Mouse (Mus musculus) ES-Bruce4 (cell line): ENCODE results near the gene Acsbg2.

Experiments
- CTCF ChIP-seq: IDR thresholded peaks from one replicate; pipeline ENCODE4 v1.8.1; 2011; ENCODE audit warnings: low read depth, low read length
- EP300 ChIP-seq: IDR thresholded peaks from 2 replicates; pipeline ENCODE4 v1.6.1; 2011; ENCODE audit warnings: low read depth, low read length; ENCODE audit not compliant: insufficient read depth
- POLR2A ChIP-seq: IDR thresholded peaks from one replicate; pipeline ENCODE4 v1.8.1; 2011; ENCODE audit warnings: low read length; ENCODE audit not compliant: insufficient read depth

DNA sequence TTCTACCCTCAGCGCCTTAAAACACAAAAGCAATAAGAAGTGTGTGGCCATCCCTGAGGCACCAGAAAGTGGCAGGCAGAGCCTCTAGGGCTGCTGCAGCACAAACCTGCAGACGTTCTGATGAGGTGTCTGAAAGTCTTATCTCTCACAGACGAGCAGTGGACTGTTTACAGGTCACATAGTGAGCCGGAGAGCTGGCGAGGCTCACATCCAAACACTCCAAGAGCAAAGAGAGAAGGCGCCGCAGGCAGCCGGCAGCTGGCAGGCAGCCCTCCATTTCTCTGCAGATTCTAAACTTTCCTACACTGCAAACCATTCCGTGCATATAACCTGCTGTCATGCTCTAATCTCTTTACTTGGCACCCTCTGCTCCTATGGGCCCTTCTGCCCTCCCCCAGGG lies 33.6 kb upstream of the Acsbg2 start:
- TF ChIP-seq CTCF = no peak
- no peak for TF ChIP-seq POLR2A
- no peak for TF ChIP-seq EP300
